Mouse (Mus musculus): ENCODE data around the gene Ripk3. TPM values are rescaled to one million over a fixed set of nuclear protein-coding genes. Genes with fewer than 3 reads are reported as not detected.

Ripk3 gene
- polyA plus RNA-seq, 1 experiment from 2014 or later = 43.3 TPM

Other genes starting within 250 kb of the Ripk3 start
- gene Pck2, start 248.6 kb downstream of the Ripk3 start, polyA plus RNA-seq (2014; fragmentation: Nextera tagmentation; extraction: Ambion mirVana) = 25.0 and 37.1 TPM in 2 replicates
- gene Dcaf11, start 228.9 kb downstream of the Ripk3 start, polyA plus RNA-seq (2014; fragmentation: Nextera tagmentation; extraction: Ambion mirVana) = 62.9 and 90.2 TPM in 2 replicates
- 0.66 and 1.5 TPM in 2 replicates for gene A730061H03Rik, start 228.5 kb downstream of the Ripk3 start, polyA plus RNA-seq (2014; fragmentation: Nextera tagmentation; extraction: Ambion mirVana)
- gene Fitm1, start 213.2 kb downstream of the Ripk3 start, polyA plus RNA-seq (2014; fragmentation: Nextera tagmentation; extraction: Ambion mirVana) = 0.96 and 1.0 TPM in 2 replicates
- 131 and 142 TPM in 2 replicates for gene Psme1, start 210.7 kb downstream of the Ripk3 start, polyA plus RNA-seq (2014; fragmentation: Nextera tagmentation; extraction: Ambion mirVana)
- gene Emc9, start 203.6 kb downstream of the Ripk3 start, polyA plus RNA-seq (2014; fragmentation: Nextera tagmentation; extraction: Ambion mirVana) = 5.6 and 7.5 TPM in 2 replicates
- gene Psme2, start 197.8 kb downstream of the Ripk3 start, polyA plus RNA-seq (2014; fragmentation: Nextera tagmentation; extraction: Ambion mirVana) = 224 and 286 TPM in 2 replicates
- gene Rnf31, start 197.2 kb downstream of the Ripk3 start, polyA plus RNA-seq (2014; fragmentation: Nextera tagmentation; extraction: Ambion mirVana) = 12.4 and 17.7 TPM in 2 replicates
- 9.7 and 11.6 TPM in 2 replicates for gene Irf9, start 185.3 kb downstream of the Ripk3 start, polyA plus RNA-seq (2014; fragmentation: Nextera tagmentation; extraction: Ambion mirVana)
- 17.5 and 25.1 TPM in 2 replicates for gene Rec8, start 170.8 kb downstream of the Ripk3 start, polyA plus RNA-seq (2014; fragmentation: Nextera tagmentation; extraction: Ambion mirVana)
- gene Ipo4, start 152.9 kb downstream of the Ripk3 start, polyA plus RNA-seq (2014; fragmentation: Nextera tagmentation; extraction: Ambion mirVana) = 101 and 119 TPM in 2 replicates
- gene Gm49378, start 151.0 kb downstream of the Ripk3 start, polyA plus RNA-seq (2014; fragmentation: Nextera tagmentation; extraction: Ambion mirVana) = 3.4 TPM in 2 replicates
- gene Tm9sf1, start 145.1 kb downstream of the Ripk3 start, polyA plus RNA-seq (2014; fragmentation: Nextera tagmentation; extraction: Ambion mirVana) = 76.3 and 117 TPM in 2 replicates
- gene Tssk4, start 138.7 kb downstream of the Ripk3 start, polyA plus RNA-seq (2014; fragmentation: Nextera tagmentation; extraction: Ambion mirVana) = 0.72 and 0.77 TPM in 2 replicates
- gene Mdp1, start 128.4 kb downstream of the Ripk3 start, polyA plus RNA-seq (2014; fragmentation: Nextera tagmentation; extraction: Ambion mirVana) = 52.0 and 52.7 TPM in 2 replicates
- gene Gmpr2, start 116.9 kb downstream of the Ripk3 start, polyA plus RNA-seq (2014; fragmentation: Nextera tagmentation; extraction: Ambion mirVana) = 58.4 and 62.9 TPM in 2 replicates
- gene Nedd8, start 116.7 kb downstream of the Ripk3 start, polyA plus RNA-seq (2014; fragmentation: Nextera tagmentation; extraction: Ambion mirVana) = 586 and 744 TPM in 2 replicates
- gene Tinf2, start 107.0 kb downstream of the Ripk3 start, polyA plus RNA-seq (2014; fragmentation: Nextera tagmentation; extraction: Ambion mirVana) = 40.3 and 50.1 TPM in 2 replicates
- gene Tgm1, start 74.9 kb downstream of the Ripk3 start, polyA plus RNA-seq (2014; fragmentation: Nextera tagmentation; extraction: Ambion mirVana) = 0.67 and 1.2 TPM in 2 replicates
- 27.8 and 29.3 TPM in 2 replicates for gene Rabggta, start 66.6 kb downstream of the Ripk3 start, polyA plus RNA-seq (2014; fragmentation: Nextera tagmentation; extraction: Ambion mirVana)
- gene Dhrs1, start 43.2 kb downstream of the Ripk3 start, polyA plus RNA-seq (2014; fragmentation: Nextera tagmentation; extraction: Ambion mirVana) = 75.2 and 82.3 TPM in 2 replicates
- 43.3 and 44.0 TPM in 2 replicates for gene Nop9, start 43.2 kb downstream of the Ripk3 start, polyA plus RNA-seq (2014; fragmentation: Nextera tagmentation; extraction: Ambion mirVana)
- 2.9 and 3.6 TPM in 2 replicates for gene Cideb, start 30.4 kb downstream of the Ripk3 start, polyA plus RNA-seq (2014; fragmentation: Nextera tagmentation; extraction: Ambion mirVana)
- gene Ltb4r2, start 27.4 kb downstream of the Ripk3 start, polyA plus RNA-seq (2014; fragmentation: Nextera tagmentation; extraction: Ambion mirVana) = 0.08 and 0.39 TPM in 2 replicates
- 0.23 TPM in 1 of 2 replicates, not detected in the other for gene Ltb4r1, start 22.9 kb downstream of the Ripk3 start, polyA plus RNA-seq (2014; fragmentation: Nextera tagmentation; extraction: Ambion mirVana)
- 7.8 and 10.4 TPM in 2 replicates for gene Adcy4, start 4.8 kb downstream of the Ripk3 start, polyA plus RNA-seq (2014; fragmentation: Nextera tagmentation; extraction: Ambion mirVana)
- 26.3 and 33.8 TPM in 2 replicates for gene Nfatc4, start 34.3 kb upstream of the Ripk3 start, polyA plus RNA-seq (2014; fragmentation: Nextera tagmentation; extraction: Ambion mirVana)
- 11.0 and 15.6 TPM in 2 replicates for gene Nynrin, start 65.1 kb upstream of the Ripk3 start, polyA plus RNA-seq (2014; fragmentation: Nextera tagmentation; extraction: Ambion mirVana)
- 0.23 and 0.31 TPM in 2 replicates for gene Cbln3, start 95.5 kb upstream of the Ripk3 start, polyA plus RNA-seq (2014; fragmentation: Nextera tagmentation; extraction: Ambion mirVana)
- 7.0 and 9.7 TPM in 2 replicates for gene Khnyn, start 96.1 kb upstream of the Ripk3 start, polyA plus RNA-seq (2014; fragmentation: Nextera tagmentation; extraction: Ambion mirVana)
- gene Sdr39u1, start 111.4 kb upstream of the Ripk3 start, polyA plus RNA-seq (2014; fragmentation: Nextera tagmentation; extraction: Ambion mirVana) = 61.3 and 64.7 TPM in 2 replicates
- gene Cma1, start 155.8 kb upstream of the Ripk3 start, polyA plus RNA-seq (2014; fragmentation: Nextera tagmentation; extraction: Ambion mirVana) = 0.30 and 1.1 TPM in 2 replicates
- gene Cma2, start 162.1 kb upstream of the Ripk3 start, polyA plus RNA-seq (2014; fragmentation: Nextera tagmentation; extraction: Ambion mirVana) = not detected in 2 replicates
- not detected in 2 replicates for gene Mcpt1, start 229.1 kb upstream of the Ripk3 start, polyA plus RNA-seq (2014; fragmentation: Nextera tagmentation; extraction: Ambion mirVana)
- gene Mcpt9, start 241.6 kb upstream of the Ripk3 start, polyA plus RNA-seq (2014; fragmentation: Nextera tagmentation; extraction: Ambion mirVana) = not detected in 2 replicates